Mouse (Mus musculus) lung, postnatal 0 days (tissue): ENCODE measurements around the gene Laptm4a.

Experiments
- CTCF ChIP-seq: IDR thresholded peaks from 2 replicates; pipeline ENCODE4 v1.5.1; 2016; ENCODE audit warnings: antibody characterized with exemption, mild to moderate bottlenecking
- EP300 ChIP-seq: IDR thresholded peaks from 2 replicates; pipeline ENCODE4 v1.6.1; 2016; ENCODE audit warnings: antibody characterized with exemption, mild to moderate bottlenecking, control low read depth

DNA sequence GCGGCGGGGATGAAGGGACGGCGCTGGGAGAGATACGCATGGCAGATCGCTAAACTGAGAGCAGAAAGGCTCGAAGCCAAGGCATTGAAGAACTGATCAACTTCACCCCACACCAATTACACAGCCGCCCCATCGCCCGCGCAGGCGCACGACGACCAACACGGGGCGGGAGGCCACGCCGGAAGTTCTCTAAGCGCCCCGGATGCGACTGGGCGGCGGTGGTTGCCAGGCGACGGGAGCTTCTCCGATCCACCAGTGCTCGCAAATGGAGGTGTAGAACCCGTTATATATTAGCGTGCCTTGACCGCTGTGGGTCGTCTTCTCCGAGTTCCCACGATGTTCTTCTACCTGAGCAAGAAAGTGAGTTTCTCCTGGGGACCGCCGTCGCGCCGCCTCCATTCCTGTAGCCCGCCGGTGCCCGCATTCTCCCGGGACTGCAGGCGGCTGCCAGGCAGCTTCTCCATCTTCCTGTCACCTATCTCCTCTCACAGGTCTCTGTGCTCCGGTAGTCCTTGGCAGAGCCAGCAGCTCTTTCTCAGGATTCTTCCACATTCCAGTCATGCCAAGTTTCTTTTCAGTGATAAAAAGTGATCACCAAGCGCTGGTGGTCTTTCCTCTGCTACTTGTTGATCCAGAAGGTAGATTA lies 52.5 kb downstream of the Laptm4a start, which contains the start of gene Wdr35:
- TF ChIP-seq CTCF: no peak
- TF ChIP-seq EP300: no peak
